Mouse (Mus musculus) embryonic facial prominence, embryonic 15.5 days (tissue): ENCODE data around the gene Vmn1r211. TPM values are rescaled to one million over a fixed set of nuclear protein-coding genes. Genes with fewer than 3 reads are reported as not detected.
"Not testable (repeated sequence)": the region's sequence is repeated elsewhere in the genome, so short reads cannot be mapped to it uniquely, and the experiment has no call there.

Experiments
- ATAC-seq: fragments of 200-750 bp; cut with Nextera tagmentation; 2 replicates; pipeline ENCODE4 v1.8.0; 2017; ENCODE audit warnings: low read depth, moderate TSS enrichment; ENCODE audit not compliant: insufficient number of reproducible peaks, low FRiP score, low TSS enrichment
- H3K27ac ChIP-seq: fragments of 300-500 bp; sonication (generic); replicated peaks from 2 replicates; pipeline ENCODE4 v1.5.1; 2015; ENCODE audit warnings: mild to moderate bottlenecking, inconsistent platforms
- H3K27me3 ChIP-seq: fragments of 300-500 bp; sonication (generic); 2 replicates; pipeline ENCODE4 v1.6.1; 2015; ENCODE audit warnings: inconsistent platforms
- H3K36me3 ChIP-seq: fragments of 300-500 bp; sonication (generic); 2 replicates; pipeline ENCODE4 v1.6.1; 2015; ENCODE audit warnings: mild to moderate bottlenecking, inconsistent platforms
- H3K4me1 ChIP-seq: fragments of 300-500 bp; sonication (generic); 2 replicates; pipeline ENCODE4 v1.6.1; 2015; ENCODE audit warnings: inconsistent platforms
- H3K4me2 ChIP-seq: fragments of 300-500 bp; sonication (generic); replicated peaks from 2 replicates; pipeline ENCODE4 v1.6.1; 2015; ENCODE audit warnings: mild to moderate bottlenecking, inconsistent platforms
- H3K4me3 ChIP-seq: fragments of 300-500 bp; sonication (generic); replicated peaks from 2 replicates; pipeline ENCODE4 v1.5.1; 2015; ENCODE audit warnings: mild to moderate bottlenecking, inconsistent platforms
- H3K9ac ChIP-seq: fragments of 300-500 bp; sonication (generic); 2 replicates; pipeline ENCODE4 v1.6.1; 2015; ENCODE audit warnings: inconsistent platforms
- H3K9me3 ChIP-seq: fragments of 300-500 bp; sonication (generic); replicated peaks from 2 replicates; pipeline ENCODE4 v1.6.1; 2016; ENCODE audit warnings: inconsistent platforms
- WGBS: fragments of 180-500 bp; shearing (Covaris S2); methylation state at CpG from one replicate; pipeline ENCODE4 v1.1.7; 2015; 5-methylcytosine and 5-hydroxymethylcytosine counted together
- polyA plus RNA-seq: library from polyadenylated mRNA; unstranded; fragments of >200 nt; fragmentation: Nextera tagmentation; extraction: Ambion mirVana; gene quantifications from 2 replicates; pipeline ENCODE4 v1.2.1, GENCODE M21; 2015

Vmn1r211 gene
- not detected in 2 replicates for polyA plus RNA-seq

GRCm38 (mm10) chr13:22857461-22857860, at the start of gene Vmn1r211:
Gene Vmn1r211, minus strand, starts transcription at chr13:22857561.
- H3K27ac ChIP-seq: no peak within 1 kb of the TSS
- no peaks in the 10 kb centered on the region for H3K27me3 ChIP-seq
- no peaks in the 10 kb centered on the region for H3K9me3 ChIP-seq
- ATAC-seq: no peak
- no peak within 1 kb of the TSS for H3K9ac ChIP-seq
- H3K4me1 ChIP-seq: no peaks in the 10 kb centered on the region
- 88% methylated on average over 1 of the region's 1 CpGs for WGBS
- no peak within 1 kb of the TSS for H3K4me3 ChIP-seq
- no peak within 1 kb of the TSS for H3K4me2 ChIP-seq
- H3K36me3 ChIP-seq: no peaks in the 10 kb centered on the region

- Histone ChIP-seq H3K27me3 (no peaks in the 10 kb centered on the region), H3K4me2 (no peak within 1 kb of the TSS), H3K36me3 (no peaks in the 10 kb centered on the region), H3K9ac (no peak within 1 kb of the TSS), H3K4me1 (no peaks in the 10 kb centered on the region), H3K4me3 (no peak within 1 kb of the TSS), H3K27ac (no peak within 1 kb of the TSS), H3K9me3 (no peaks in the 10 kb centered on the region)
- 75% methylated on average over 4 of the region's 4 CpGs for WGBS
- no peak for ATAC-seq
Observed at GRCm38 (mm10) chr13:22884105-22884504, 26.7 kb upstream of the Vmn1r211 start, which contains the start of gene Vmn1r212. Gene Vmn1r212, minus strand, starts transcription at chr13:22884205.

GRCm38 (mm10) chr13:22879257-22879656, 21.9 kb upstream of the Vmn1r211 start:
- ATAC-seq: no peak
- WGBS: 96% methylated on average over 1 of the region's 1 CpGs
- H3K27me3 ChIP-seq: no peaks in the 10 kb centered on the region

GRCm38 (mm10) chr13:22854760-22855159, 2.6 kb downstream of the Vmn1r211 start:
- Histone ChIP-seq H3K27ac (no peak overlapping the region), H3K27me3 (no peaks in the 10 kb centered on the region), H3K9me3 (no peaks in the 10 kb centered on the region), H3K4me3 (no peak overlapping the region), H3K4me2 (no peak overlapping the region), H3K9ac (no peak overlapping the region), H3K4me1 (no peaks in the 10 kb centered on the region), H3K36me3 (no peaks in the 10 kb centered on the region)
- no peak for ATAC-seq
- 62% methylated on average over 4 of the region's 4 CpGs for WGBS

More at GRCm38 (mm10) chr13:22879257-22879656, 21.9 kb upstream of the Vmn1r211 start:
- Histone ChIP-seq H3K36me3 (no peaks in the 10 kb centered on the region), H3K4me1 (no peaks in the 10 kb centered on the region), H3K9me3 (no peaks in the 10 kb centered on the region), H3K4me2 (no peak overlapping the region), H3K4me3 (no peak overlapping the region), H3K9ac (no peak overlapping the region), H3K27ac (no peak overlapping the region)

GRCm38 (mm10) chr13:22846798-22847197, 10.6 kb downstream of the Vmn1r211 start:
- Histone ChIP-seq H3K9ac (no peak overlapping the region), H3K4me3 (no peak overlapping the region), H3K4me1 (no peaks in the 10 kb centered on the region), H3K9me3 (no peaks in the 10 kb centered on the region), H3K36me3 (no peaks in the 10 kb centered on the region), H3K27me3 (no peaks in the 10 kb centered on the region), H3K4me2 (no peak overlapping the region), H3K27ac (no peak overlapping the region)
- ATAC-seq: no peak
- 71% methylated on average over 1 of the region's 1 CpGs for WGBS

GRCm38 (mm10) chr13:22844304-22844703, 13.1 kb downstream of the Vmn1r211 start:
- not testable (repeated sequence) for H3K4me2 ChIP-seq, H3K4me3 ChIP-seq, H3K9me3 ChIP-seq, ATAC-seq, H3K27ac ChIP-seq, H3K4me1 ChIP-seq, H3K27me3 ChIP-seq, H3K36me3 ChIP-seq, H3K9ac ChIP-seq
- 63% methylated on average over 3 of the region's 3 CpGs for WGBS

GRCm38 (mm10) chr13:22831248-22831647, 26.1 kb downstream of the Vmn1r211 start, which contains the start of gene Vmn1r210:
Gene Vmn1r210, minus strand, starts transcription at chr13:22831348.
- Histone ChIP-seq H3K9me3 (no peaks in the 10 kb centered on the region), H3K9ac (no peak within 1 kb of the TSS), H3K27me3 (no peaks in the 10 kb centered on the region), H3K36me3 (no peaks in the 10 kb centered on the region), H3K4me2 (no peak within 1 kb of the TSS), H3K4me1 (no peaks in the 10 kb centered on the region), H3K4me3 (no peak within 1 kb of the TSS), H3K27ac (no peak within 1 kb of the TSS)
- no peak for ATAC-seq
- 42% methylated on average over 4 of the region's 4 CpGs for WGBS

- H3K27ac ChIP-seq, H3K27me3 ChIP-seq, H3K4me3 ChIP-seq, H3K4me1 ChIP-seq, H3K4me2 ChIP-seq, H3K36me3 ChIP-seq, H3K9me3 ChIP-seq, H3K9ac ChIP-seq, ATAC-seq: not testable (repeated sequence)
- WGBS: 33% methylated on average over 7 of the region's 7 CpGs
Observed at GRCm38 (mm10) chr13:22829395-22829794, 28.0 kb downstream of the Vmn1r211 start.

GRCm38 (mm10) chr13:22821601-22822000, 35.8 kb downstream of the Vmn1r211 start:
- H3K4me3 ChIP-seq, H3K4me2 ChIP-seq, H3K9me3 ChIP-seq, H3K27me3 ChIP-seq, H3K36me3 ChIP-seq, H3K27ac ChIP-seq, H3K9ac ChIP-seq, ATAC-seq, H3K4me1 ChIP-seq: not testable (repeated sequence)
- WGBS: 88% methylated on average over 1 of the region's 1 CpGs

GRCm38 (mm10) chr13:22809582-22809981, 47.8 kb downstream of the Vmn1r211 start, which contains the start of gene Vmn1r209:
Gene Vmn1r209, minus strand, starts transcription at chr13:22809682.
- H3K9me3 ChIP-seq, H3K27ac ChIP-seq, H3K4me1 ChIP-seq, H3K4me3 ChIP-seq, H3K9ac ChIP-seq, ATAC-seq, H3K4me2 ChIP-seq, H3K27me3 ChIP-seq, H3K36me3 ChIP-seq: not testable (repeated sequence)
